Mouse (Mus musculus): Measurements from ENCODE around the gene March7. TPM values are rescaled to one million over a fixed set of nuclear protein-coding genes. Genes with fewer than 3 reads are reported as not detected.
A peak's percentile ranks its signal among the peaks of the same experiment; 100 is the strongest.

March7 gene
- total RNA-seq, 2 experiments from 2014 or later = 21.2 to 38.7 TPM

GRCm38 (mm10) chr2:60278627-60279026, 68.9 kb downstream of the March7 start:
- intact Hi-C loops (cut with DNase I) = no loop called here
- Histone ChIP-seq H3K4me3 (no peak overlapping the region), H3K27ac (no peak overlapping the region)
- no peak for DNase-seq
- no peak for TF ChIP-seq CTCF (IDR thresholded peaks at IDR 0.05)

- intact Hi-C loops (cut with DNase I) = no loop called here
- peak overlapping the region; percentile 86 for H3K4me3 ChIP-seq
- H3K27ac ChIP-seq = peak overlapping the region; percentile 84; the same call in 1 of the 2 replicates
- no peak for TF ChIP-seq CTCF (IDR thresholded peaks at IDR 0.05)
- no peak for DNase-seq
Measured at GRCm38 (mm10) chr2:60282625-60283024, 72.9 kb downstream of the March7 start.

GRCm38 (mm10) chr2:60283208-60283750, 73.6 kb downstream of the March7 start:
- no peak for TF ChIP-seq CTCF (IDR thresholded peaks at IDR 0.05)
- no peak for DNase-seq
- peak overlapping the region; percentile 84 for H3K27ac ChIP-seq
- H3K4me3 ChIP-seq = peak overlapping the region; percentile 86
- intact Hi-C loops (cut with DNase I) = no loop called here

DNA sequence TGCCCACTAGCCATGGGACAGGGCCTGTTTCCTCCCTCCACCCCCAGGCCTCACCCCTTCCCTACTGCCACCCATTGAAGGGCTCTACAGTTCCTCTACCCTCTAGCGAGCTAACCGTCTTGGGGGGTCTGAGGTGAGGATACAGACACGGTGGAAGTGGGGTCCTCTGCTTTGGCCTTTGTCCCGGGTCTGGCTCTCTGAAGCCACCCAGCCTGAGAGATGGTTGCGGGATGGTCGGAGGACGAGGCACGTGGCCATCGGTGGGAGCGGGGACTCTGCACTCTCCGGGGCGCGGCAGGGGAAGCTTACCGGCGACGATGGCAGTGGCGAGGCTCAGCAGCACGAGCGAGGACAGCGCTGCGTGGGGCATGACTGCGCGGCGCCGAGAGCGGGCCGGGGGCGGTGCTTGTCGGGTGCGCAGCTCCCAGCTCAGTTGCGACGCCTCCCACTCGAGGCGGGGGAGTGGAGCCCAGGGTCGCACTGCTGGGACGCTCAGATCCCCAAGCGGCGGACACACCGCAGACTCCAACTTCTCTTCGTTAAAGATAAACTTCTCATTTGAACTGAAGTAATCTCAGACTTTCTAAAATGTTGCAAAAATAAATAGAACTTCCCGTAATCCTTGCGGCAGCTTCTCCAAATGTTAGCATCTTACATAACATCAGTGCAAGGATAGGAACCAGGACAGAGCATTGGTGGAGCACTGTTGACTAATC, 74.2 kb downstream of the March7 start:
- TF ChIP-seq CTCF (IDR thresholded peaks at IDR 0.05) = no peak
- Histone ChIP-seq H3K4me3 (peak overlapping the region; percentile 86), H3K27ac (peak overlapping the region; percentile 84)
- peak; percentile 84 for DNase-seq
- intact Hi-C loops (cut with DNase I) = no loop called here

- Histone ChIP-seq H3K27ac (peak within 1 kb of the TSS; percentile 84), H3K4me3 (peak within 1 kb of the TSS; percentile 86)
- intact Hi-C loops (cut with DNase I) = no loop called here
- no peak for DNase-seq
- no peak for TF ChIP-seq CTCF (IDR thresholded peaks at IDR 0.05)
Measured at GRCm38 (mm10) chr2:60284467-60284821, 74.8 kb downstream of the March7 start, which contains the start of gene Cd302. Gene Cd302 (minus strand): TSS chr2:60284488.

DNA sequence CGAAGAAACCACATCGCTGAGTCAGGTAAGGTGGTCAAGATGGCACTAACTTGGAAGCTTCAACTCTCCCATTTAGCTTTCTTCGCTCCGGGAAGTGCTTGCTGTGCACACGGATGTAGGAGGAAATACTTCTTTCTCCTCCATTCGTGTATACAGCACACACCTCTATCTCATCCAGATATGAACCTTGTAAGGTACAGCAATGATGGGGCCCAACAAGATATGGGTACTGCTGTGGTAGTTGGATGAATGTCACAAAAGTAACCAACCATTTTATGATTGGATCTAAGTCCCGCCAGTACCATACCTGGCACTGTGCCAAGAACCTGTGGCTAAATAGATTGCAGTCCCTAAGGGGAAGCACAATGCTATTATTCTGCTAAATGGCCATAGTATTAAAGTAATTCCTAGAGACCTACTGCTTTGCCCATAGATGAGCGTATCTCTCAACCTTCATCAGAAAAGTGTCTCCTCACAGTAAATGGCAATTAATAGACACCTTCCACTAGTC, 75.5 kb downstream of the March7 start:
- Histone ChIP-seq H3K27ac (no peak overlapping the region), H3K4me3 (no peak overlapping the region)
- DNase-seq = no peak
- intact Hi-C loops (cut with DNase I) = no loop called here
- TF ChIP-seq CTCF (IDR thresholded peaks at IDR 0.05) = no peak

DNA sequence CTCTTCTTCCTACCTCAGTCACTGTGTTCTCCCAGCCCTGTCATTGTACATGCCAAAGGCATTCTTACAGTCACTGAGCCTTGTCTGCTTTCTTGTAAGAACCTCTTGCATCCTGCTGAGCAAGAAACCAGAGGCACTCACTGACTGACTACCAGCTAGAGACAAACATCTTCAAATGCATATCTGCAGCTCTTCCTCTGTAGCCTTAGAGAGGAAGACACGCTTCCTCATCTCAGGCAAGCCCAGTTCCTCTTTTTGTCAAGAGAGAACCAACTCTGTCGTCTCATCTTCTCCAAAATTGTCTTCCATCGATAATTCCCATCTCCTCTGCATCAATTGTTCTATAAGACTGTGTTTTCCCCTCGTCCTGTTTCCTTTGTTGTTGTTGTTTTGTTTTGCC, 78.9 kb downstream of the March7 start:
- Histone ChIP-seq H3K27ac (no peak overlapping the region), H3K4me3 (no peak overlapping the region)
- intact Hi-C loops (cut with DNase I) = no loop called here
- no peak for DNase-seq
- TF ChIP-seq CTCF (IDR thresholded peaks at IDR 0.05) = no peak

GRCm38 (mm10) chr2:60289451-60289850, 79.8 kb downstream of the March7 start:
- Histone ChIP-seq H3K4me3 (no peak overlapping the region), H3K27ac (no peak overlapping the region)
- intact Hi-C loops (cut with DNase I) = no loop called here
- no peak for TF ChIP-seq CTCF (IDR thresholded peaks at IDR 0.05)
- no peak for DNase-seq

GRCm38 (mm10) chr2:60291381-60291780, 81.7 kb downstream of the March7 start:
- Histone ChIP-seq H3K4me3 (no peak overlapping the region), H3K27ac (no peak overlapping the region)
- TF ChIP-seq CTCF (IDR thresholded peaks at IDR 0.05) = no peak
- intact Hi-C loops (cut with DNase I) = no loop called here
- DNase-seq = no peak

DNA sequence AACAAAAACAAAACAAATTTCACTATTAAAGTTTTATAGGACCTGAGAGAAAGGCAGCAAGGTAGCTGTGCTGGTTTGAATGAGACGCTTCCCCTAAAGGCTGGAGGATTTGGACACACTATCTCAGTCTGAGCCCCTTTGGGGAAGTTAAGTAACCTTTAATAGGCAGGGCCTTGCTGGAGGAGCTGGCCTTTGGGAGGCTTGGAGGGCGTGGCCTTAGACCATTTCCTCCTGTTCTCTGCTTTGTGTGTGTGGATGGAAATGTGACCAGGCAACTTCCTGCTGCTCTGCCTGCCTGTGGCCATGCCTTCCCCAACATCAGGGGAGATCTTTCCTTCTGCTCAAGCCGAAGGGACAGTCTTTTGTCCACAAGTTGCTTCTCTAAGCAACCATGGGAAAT, 88.6 kb downstream of the March7 start:
- TF ChIP-seq CTCF (IDR thresholded peaks at IDR 0.05) = no peak
- no peak overlapping the region for H3K27ac ChIP-seq
- DNase-seq = no peak
- intact Hi-C loops (cut with DNase I) = no loop called here
- H3K4me3 ChIP-seq = no peak overlapping the region

DNA sequence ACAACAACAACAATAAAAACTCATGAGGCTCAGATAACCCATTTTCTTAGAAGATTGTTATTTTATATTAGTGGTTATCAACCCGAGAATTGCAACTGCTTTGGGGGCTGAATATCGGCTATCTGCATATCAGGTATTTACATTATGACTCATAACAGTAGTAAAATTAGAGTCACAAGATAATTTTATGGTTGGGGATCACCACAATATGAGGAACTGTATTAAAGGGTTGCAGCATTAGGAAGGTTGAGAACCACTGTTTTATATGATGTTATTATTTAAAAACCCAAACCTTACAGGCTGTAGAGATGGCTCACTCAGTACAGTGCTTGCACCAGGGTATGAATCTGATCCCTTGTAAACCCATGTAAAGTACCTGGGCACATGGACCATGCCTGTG, 89.6 kb downstream of the March7 start:
- no peak overlapping the region for H3K4me3 ChIP-seq
- TF ChIP-seq CTCF (IDR thresholded peaks at IDR 0.05) = no peak
- DNase-seq = no peak
- intact Hi-C loops (cut with DNase I) = no loop called here
- H3K27ac ChIP-seq = no peak overlapping the region

Other genes starting within 250 kb of the March7 start
- gene Baz2b, start within 50 bp of the March7 start, total RNA-seq (2021) = 10 to 100 TPM; 31.3 to 35.3 TPM
- gene Cd302, start 74.6 kb downstream of the March7 start, total RNA-seq (2021) = 1 to 10 TPM; 7.2 to 8.6 TPM
- gene Ly75, start 173.4 kb downstream of the March7 start, total RNA-seq (2021) = under 1 TPM; 0.03 to 0.05 TPM